Mouse (Mus musculus) c-Kit-positive CD71-positive TER-119-negative erythroid progenitor cells, embryonic 14.5 days (primary cell): ENCODE data around the gene Gm44579.

ENCODE experiments used
- DNase-seq: peaks from one replicate; pipeline ENCODE4 v3.0.0-alpha.2; 2013; ENCODE audit warnings: low read depth

The Gm44579 gene

GRCm38 (mm10) chr15:98220877-98221276 lies at the start of gene Gm44579, which contains the start of gene Olfr287:
TSS of gene Gm44579 (minus strand) at chr15:98220977.
TSS of gene Olfr287 (minus strand) at chr15:98221056.
- no peak for DNase-seq

- DNase-seq = no peak
Observed at GRCm38 (mm10) chr15:98257776-98258175, 37.0 kb upstream of the Gm44579 start.

GRCm38 (mm10) chr15:98257193-98257592 lies 36.4 kb upstream of the Gm44579 start, which contains the start of gene H1fnt:
TSS of gene H1fnt (minus strand) at chr15:98257293.
- no peak for DNase-seq

- DNase-seq = no peak
Observed at GRCm38 (mm10) chr15:98256271-98256670, 35.5 kb upstream of the Gm44579 start.

- no peak for DNase-seq
Observed at GRCm38 (mm10) chr15:98235442-98235841, 14.7 kb upstream of the Gm44579 start.

GRCm38 (mm10) chr15:98234350-98234749 lies 13.6 kb upstream of the Gm44579 start, which contains the start of gene Olfr286:
TSS of gene Olfr286 (minus strand) at chr15:98234450.
- DNase-seq = no peak

- DNase-seq = no peak
Observed at GRCm38 (mm10) chr15:98226096-98226495, 5.3 kb upstream of the Gm44579 start.

GRCm38 (mm10) chr15:98225610-98226009 lies 4.8 kb upstream of the Gm44579 start:
- DNase-seq = no peak

GRCm38 (mm10) chr15:98222377-98222776 lies 1.6 kb upstream of the Gm44579 start:
- DNase-seq = no peak

GRCm38 (mm10) chr15:98214130-98214529 lies 6.6 kb downstream of the Gm44579 start:
- no peak for DNase-seq

- DNase-seq = no peak
Observed at GRCm38 (mm10) chr15:98213336-98213870, 7.4 kb downstream of the Gm44579 start.

GRCm38 (mm10) chr15:98209676-98210075 lies 11.1 kb downstream of the Gm44579 start:
- DNase-seq = no peak

GRCm38 (mm10) chr15:98195442-98195841 lies 25.3 kb downstream of the Gm44579 start, which contains the start of gene Olfr288:
TSS of gene Olfr288 (minus strand) at chr15:98195542.
- DNase-seq = no peak

GRCm38 (mm10) chr15:98184456-98184855 lies 36.3 kb downstream of the Gm44579 start:
- no peak for DNase-seq

GRCm38 (mm10) chr15:98181856-98182570 lies 38.8 kb downstream of the Gm44579 start:
- DNase-seq = no peak

GRCm38 (mm10) chr15:98181132-98181711 lies 39.6 kb downstream of the Gm44579 start:
- peak; percentile 79 for DNase-seq

GRCm38 (mm10) chr15:98180567-98181131 lies 40.1 kb downstream of the Gm44579 start:
- no peak for DNase-seq

- no peak for DNase-seq
Observed at GRCm38 (mm10) chr15:98177320-98177719, 43.5 kb downstream of the Gm44579 start.

GRCm38 (mm10) chr15:98173821-98174220 lies 47.0 kb downstream of the Gm44579 start:
- DNase-seq = peak; percentile 45

GRCm38 (mm10) chr15:98172113-98172512 lies 48.7 kb downstream of the Gm44579 start:
- no peak for DNase-seq

GRCm38 (mm10) chr15:98170917-98171316 lies 49.9 kb downstream of the Gm44579 start:
- DNase-seq = no peak

- no peak for DNase-seq
Observed at GRCm38 (mm10) chr15:98170365-98170764, 50.4 kb downstream of the Gm44579 start.

GRCm38 (mm10) chr15:98168622-98169004 lies 52.2 kb downstream of the Gm44579 start:
- no peak for DNase-seq
